Mouse (Mus musculus): ENCODE data around the gene Gsdma3. TPM values are rescaled to one million over a fixed set of nuclear protein-coding genes. Genes with fewer than 3 reads are reported as not detected.

Gene Gsdma3
- polyA plus RNA-seq, 1 experiment from 2014 or later = not detected

DNA sequence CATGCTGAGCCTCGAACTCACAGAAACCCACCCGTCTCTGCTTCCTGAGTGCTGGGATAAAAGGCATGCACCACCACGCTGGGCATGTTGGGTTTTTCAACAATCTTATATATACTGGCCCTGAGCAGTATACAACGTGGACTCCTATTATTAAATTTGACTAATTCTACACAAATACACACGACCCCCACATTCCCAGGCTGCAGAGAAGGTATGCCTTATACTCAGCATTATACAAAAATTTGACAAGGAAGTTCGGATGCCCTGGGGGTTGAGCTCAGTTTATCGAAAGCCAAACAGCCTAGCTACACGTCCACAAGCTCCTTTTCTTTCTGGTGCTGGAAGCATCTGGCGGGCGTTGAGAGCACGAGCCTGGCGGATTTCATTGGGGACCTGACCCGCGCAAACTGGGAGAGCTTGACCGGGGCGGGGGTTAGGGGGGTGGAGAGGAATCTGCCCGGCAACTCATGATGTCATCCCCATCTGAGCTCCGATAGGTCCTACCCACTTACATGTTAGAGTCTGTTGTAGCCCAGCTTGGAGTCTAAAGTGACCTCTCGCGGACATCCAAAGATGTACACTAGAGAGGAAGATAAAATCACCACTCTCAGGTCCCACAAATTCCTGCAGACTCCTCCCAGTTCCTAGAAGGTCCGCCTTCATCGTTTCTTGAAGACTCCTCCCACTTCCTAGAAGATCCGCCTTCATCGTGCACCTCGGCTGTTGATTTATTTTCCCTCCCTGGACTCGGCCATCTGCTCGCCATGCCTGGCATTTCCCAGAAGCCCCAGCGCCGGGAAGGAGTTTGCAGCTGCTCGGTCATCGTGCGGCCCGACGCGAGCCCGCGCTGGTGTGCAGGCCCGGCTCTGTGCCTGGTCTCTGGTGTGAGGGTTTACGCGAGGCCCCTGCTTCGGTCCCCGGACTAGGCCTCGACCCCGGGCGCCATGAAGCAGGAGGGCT, 55.9 kb downstream of the Gsdma3 start, which contains the start of gene Psmd3:
Gene Psmd3 (plus strand): TSS at position 769 of the 960 bp plus-strand sequence.
- 3% methylated on average over 45 of the region's 45 CpGs for WGBS
- ATAC-seq = peak; percentile 92
- Histone ChIP-seq H3K4me1 (replicated peaks; ENCODE audit: control insufficient read depth, insufficient read depth, low read length) (no peaks in the 10 kb centered on the region), H3K9ac (ENCODE audit: low read depth, low read length) (peak within 1 kb of the TSS; percentile 99), H3K36me3 (ENCODE audit: control insufficient read depth, insufficient read depth) (peaks cover 20% of the 10 kb centered on the region), H3K27ac (ENCODE audit: low read depth, low read length) (peak within 1 kb of the TSS; percentile 82), H3K4me2 (replicated peaks; ENCODE audit: low read depth) (peak within 1 kb of the TSS; percentile 86), H3K27me3 (replicated peaks; ENCODE audit: control insufficient read depth, insufficient read depth, low read length) (no peaks in the 10 kb centered on the region), H3K4me3 (ENCODE audit: low read depth, low read length) (peak within 1 kb of the TSS; percentile 95), H3K9me3 (ENCODE audit: control insufficient read depth) (no peaks in the 10 kb centered on the region)
- peak; percentile 67 for TF ChIP-seq CTCF (IDR thresholded peaks at IDR 0.05; ENCODE audit: low read depth)

- peak overlapping the region; percentile 95 for H3K4me3 ChIP-seq (ENCODE audit: low read depth, low read length)
- 0 out of 2 replicates have a peak, but pooled peaks have one; percentile 3 for ATAC-seq
- peak overlapping the region; percentile 99 for H3K9ac ChIP-seq (ENCODE audit: low read depth, low read length)
- no peaks in the 10 kb centered on the region for H3K4me1 ChIP-seq (replicated peaks; ENCODE audit: control insufficient read depth, insufficient read depth, low read length)
- no peaks in the 10 kb centered on the region for H3K9me3 ChIP-seq (ENCODE audit: control insufficient read depth)
- WGBS = under 1% methylated on average over 23 of the region's 23 CpGs
- TF ChIP-seq CTCF (IDR thresholded peaks at IDR 0.05; ENCODE audit: low read depth) = no peak
- H3K4me2 ChIP-seq (replicated peaks; ENCODE audit: low read depth) = peak overlapping the region; percentile 86
- H3K36me3 ChIP-seq (ENCODE audit: control insufficient read depth, insufficient read depth) = peaks cover 26% of the 10 kb centered on the region
- peak overlapping the region; percentile 82 for H3K27ac ChIP-seq (ENCODE audit: low read depth, low read length)
- no peaks in the 10 kb centered on the region for H3K27me3 ChIP-seq (replicated peaks; ENCODE audit: control insufficient read depth, insufficient read depth, low read length)
Observed at GRCm38 (mm10) chr11:98682811-98683210, 56.7 kb downstream of the Gsdma3 start.

DNA sequence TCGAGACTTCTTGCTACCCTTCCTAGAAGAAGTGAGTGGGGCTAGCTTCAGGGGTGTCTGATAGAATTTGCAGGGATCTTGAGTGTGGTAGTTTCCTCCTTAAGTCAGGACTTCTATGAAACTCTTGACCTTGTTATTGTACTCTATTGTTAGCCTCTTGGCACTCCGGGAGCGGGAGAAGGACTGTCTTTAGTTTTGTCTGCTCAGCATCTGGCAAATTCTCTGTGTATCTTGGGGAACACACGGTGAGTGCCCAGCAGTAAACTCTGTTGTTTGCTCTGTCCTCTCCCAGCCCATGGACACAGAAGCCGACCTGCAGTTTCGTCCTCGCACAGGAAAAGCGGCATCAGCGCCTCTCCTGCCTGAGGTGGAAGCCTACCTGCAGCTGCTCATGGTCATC, 59.5 kb downstream of the Gsdma3 start:
- Histone ChIP-seq H3K27me3 (replicated peaks; ENCODE audit: control insufficient read depth, insufficient read depth, low read length) (no peaks in the 10 kb centered on the region), H3K9me3 (ENCODE audit: control insufficient read depth) (no peaks in the 10 kb centered on the region), H3K36me3 (ENCODE audit: control insufficient read depth, insufficient read depth) (peaks cover 50% of the 10 kb centered on the region), H3K4me3 (ENCODE audit: low read depth, low read length) (no peak overlapping the region), H3K4me1 (replicated peaks; ENCODE audit: control insufficient read depth, insufficient read depth, low read length) (no peaks in the 10 kb centered on the region), H3K4me2 (replicated peaks; ENCODE audit: low read depth) (no peak overlapping the region), H3K9ac (ENCODE audit: low read depth, low read length) (no peak overlapping the region), H3K27ac (ENCODE audit: low read depth, low read length) (no peak overlapping the region; the same call in 1 of the 2 replicates)
- 89% methylated on average over 9 of the region's 9 CpGs for WGBS
- no peak for ATAC-seq
- no peak for TF ChIP-seq CTCF (IDR thresholded peaks at IDR 0.05; ENCODE audit: low read depth)

DNA sequence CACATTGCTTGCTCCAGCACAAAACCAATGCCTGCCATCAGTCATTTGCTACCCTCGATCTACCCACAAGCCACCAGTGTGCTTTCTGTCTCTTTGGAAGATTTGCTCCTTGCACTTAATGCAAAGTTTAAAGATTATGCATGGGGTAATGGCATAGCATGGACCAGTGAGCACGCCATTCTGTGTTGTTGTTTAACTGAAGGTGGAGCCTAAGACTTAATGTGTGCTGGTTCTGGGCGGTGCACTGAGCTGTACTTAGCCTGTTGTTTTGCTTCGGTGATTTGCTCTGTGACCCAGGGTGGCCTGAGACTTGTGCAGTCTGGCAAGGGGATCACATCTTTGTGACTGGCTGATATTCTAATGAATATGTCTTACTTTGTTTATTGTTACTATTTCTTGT, 60.8 kb downstream of the Gsdma3 start:
- no peak overlapping the region for H3K4me3 ChIP-seq (ENCODE audit: low read depth, low read length)
- peaks cover 63% of the 10 kb centered on the region for H3K36me3 ChIP-seq (ENCODE audit: control insufficient read depth, insufficient read depth)
- H3K4me2 ChIP-seq (replicated peaks; ENCODE audit: low read depth) = no peak overlapping the region
- H3K9ac ChIP-seq (ENCODE audit: low read depth, low read length) = no peak overlapping the region
- H3K9me3 ChIP-seq (ENCODE audit: control insufficient read depth) = no peaks in the 10 kb centered on the region
- WGBS = 71% methylated on average over 4 of the region's 4 CpGs
- no peak overlapping the region for H3K27ac ChIP-seq (ENCODE audit: low read depth, low read length)
- no peak for TF ChIP-seq CTCF (IDR thresholded peaks at IDR 0.05; ENCODE audit: low read depth)
- H3K27me3 ChIP-seq (replicated peaks; ENCODE audit: control insufficient read depth, insufficient read depth, low read length) = no peaks in the 10 kb centered on the region
- no peak for ATAC-seq
- H3K4me1 ChIP-seq (replicated peaks; ENCODE audit: control insufficient read depth, insufficient read depth, low read length) = no peaks in the 10 kb centered on the region

Other genes starting within 250 kb of the Gsdma3 start
- gene Tcap, start 242.5 kb upstream of the Gsdma3 start, polyA plus RNA-seq (2015; fragmentation: Nextera tagmentation; extraction: Ambion mirVana) = 0.44 and 0.69 TPM in 2 replicates
- gene Pnmt, start 239.9 kb upstream of the Gsdma3 start, polyA plus RNA-seq (2015; fragmentation: Nextera tagmentation; extraction: Ambion mirVana) = not detected in 2 replicates
- gene Pgap3, start 225.9 kb upstream of the Gsdma3 start, polyA plus RNA-seq (2015; fragmentation: Nextera tagmentation; extraction: Ambion mirVana) = 14.7 and 15.1 TPM in 2 replicates
- 19.4 and 20.7 TPM in 2 replicates for gene Erbb2, start 213.9 kb upstream of the Gsdma3 start, polyA plus RNA-seq (2015; fragmentation: Nextera tagmentation; extraction: Ambion mirVana)
- 264 and 265 TPM in 2 replicates for gene Mien1, start 187.4 kb upstream of the Gsdma3 start, polyA plus RNA-seq (2015; fragmentation: Nextera tagmentation; extraction: Ambion mirVana)
- gene Grb7, start 180.0 kb upstream of the Gsdma3 start, polyA plus RNA-seq (2015; fragmentation: Nextera tagmentation; extraction: Ambion mirVana) = 50.2 and 50.7 TPM in 2 replicates
- 0.20 and 0.24 TPM in 2 replicates for gene Ikzf3, start 80.3 kb upstream of the Gsdma3 start, polyA plus RNA-seq (2015; fragmentation: Nextera tagmentation; extraction: Ambion mirVana)
- gene Zpbp2, start 75.3 kb upstream of the Gsdma3 start, polyA plus RNA-seq (2015; fragmentation: Nextera tagmentation; extraction: Ambion mirVana) = 3.2 and 4.0 TPM in 2 replicates
- 139 and 150 TPM in 2 replicates for gene Ormdl3, start 39.0 kb upstream of the Gsdma3 start, polyA plus RNA-seq (2015; fragmentation: Nextera tagmentation; extraction: Ambion mirVana)
- not detected in 2 replicates for gene Lrrc3c, start 28.1 kb upstream of the Gsdma3 start, polyA plus RNA-seq (2015; fragmentation: Nextera tagmentation; extraction: Ambion mirVana)
- 0.56 and 0.58 TPM in 2 replicates for gene Gm12355, start 699 bp upstream of the Gsdma3 start, polyA plus RNA-seq (2015; fragmentation: Nextera tagmentation; extraction: Ambion mirVana)
- 0.14 and 0.16 TPM in 2 replicates for gene Gsdma2, start 20.4 kb downstream of the Gsdma3 start, polyA plus RNA-seq (2015; fragmentation: Nextera tagmentation; extraction: Ambion mirVana)
- 0.38 and 0.42 TPM in 2 replicates for gene Gsdma, start 38.0 kb downstream of the Gsdma3 start, polyA plus RNA-seq (2015; fragmentation: Nextera tagmentation; extraction: Ambion mirVana)
- 95.5 and 96.2 TPM in 2 replicates for gene Psmd3, start 56.2 kb downstream of the Gsdma3 start, polyA plus RNA-seq (2015; fragmentation: Nextera tagmentation; extraction: Ambion mirVana)
- 0.08 TPM in 1 of 2 replicates, not detected in the other for gene Csf3, start 74.9 kb downstream of the Gsdma3 start, polyA plus RNA-seq (2015; fragmentation: Nextera tagmentation; extraction: Ambion mirVana)
- gene Med24, start 103.1 kb downstream of the Gsdma3 start, polyA plus RNA-seq (2015; fragmentation: Nextera tagmentation; extraction: Ambion mirVana) = 14.7 and 18.5 TPM in 2 replicates
- 32.4 and 39.1 TPM in 2 replicates for gene Thra, start 114.3 kb downstream of the Gsdma3 start, polyA plus RNA-seq (2015; fragmentation: Nextera tagmentation; extraction: Ambion mirVana)
- gene Nr1d1, start 149.0 kb downstream of the Gsdma3 start, polyA plus RNA-seq (2015; fragmentation: Nextera tagmentation; extraction: Ambion mirVana) = 4.1 and 5.1 TPM in 2 replicates
- 12.6 and 15.1 TPM in 2 replicates for gene Msl1, start 169.2 kb downstream of the Gsdma3 start, polyA plus RNA-seq (2015; fragmentation: Nextera tagmentation; extraction: Ambion mirVana)
- 10.8 and 12.4 TPM in 2 replicates for gene Casc3, start 178.5 kb downstream of the Gsdma3 start, polyA plus RNA-seq (2015; fragmentation: Nextera tagmentation; extraction: Ambion mirVana)
- 0.69 and 0.80 TPM in 2 replicates for gene Rapgefl1, start 210.4 kb downstream of the Gsdma3 start, polyA plus RNA-seq (2015; fragmentation: Nextera tagmentation; extraction: Ambion mirVana)
- gene Wipf2, start 237.3 kb downstream of the Gsdma3 start, polyA plus RNA-seq (2015; fragmentation: Nextera tagmentation; extraction: Ambion mirVana) = 3.9 and 5.0 TPM in 2 replicates

Data from intestine, postnatal 0 days (tissue).